In the genomic region with DNA sequence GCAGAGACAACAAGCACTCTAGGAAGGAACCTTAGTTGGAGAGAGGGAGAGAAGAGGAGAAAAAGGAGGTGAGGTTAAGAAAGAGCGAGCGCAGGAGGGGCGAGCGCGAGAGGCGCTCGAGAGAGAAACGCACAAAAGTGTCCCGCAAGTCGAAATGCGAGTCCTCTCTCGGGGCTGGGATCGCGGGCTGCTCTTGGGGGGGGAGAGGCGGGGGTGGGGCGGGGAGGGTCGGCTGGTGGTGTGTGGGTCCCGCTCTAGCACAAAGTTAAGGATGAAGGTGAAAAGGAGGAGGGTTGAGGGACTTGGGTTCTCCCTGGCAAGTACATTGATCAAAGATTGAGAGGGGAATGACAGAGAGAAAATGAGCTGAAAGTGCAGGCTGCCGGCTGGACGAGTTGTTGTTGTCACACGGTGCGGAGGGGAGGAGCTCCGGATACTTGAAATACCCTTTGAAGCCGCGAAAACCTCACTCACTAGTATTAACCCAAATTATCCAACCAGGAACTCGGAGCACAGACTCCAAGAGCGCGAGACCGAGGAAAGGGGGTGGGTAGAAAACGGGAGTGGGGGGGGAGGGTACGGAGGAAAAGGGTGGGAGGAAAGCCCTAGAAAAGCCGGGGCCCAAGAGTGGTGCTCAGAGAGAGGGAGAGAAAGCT, we compare ENCODE assay signal across 8 mouse cellular contexts. TPM values are rescaled to one million over a fixed set of nuclear protein-coding genes. Genes with fewer than 3 reads are reported as not detected.
DNase-seq lines count a peak whose midpoint lies in the region; ATAC-seq and TF ChIP-seq lines count a peak whose summit lies in the region.

Gene Dach1, minus strand, starts transcription at position 345 of the 656 bp plus-strand sequence.

- H3K27me3 ChIP-seq in forebrain, embryonic 11.5 days (ENCODE audit: control insufficient read depth, insufficient read depth, low read length), result no peaks in the 10 kb centered on the region
- no peaks in the 10 kb centered on the region for H3K27me3 ChIP-seq in hindbrain, embryonic 10.5 days (ENCODE audit: insufficient read depth, poor library complexity, severe bottlenecking)

- H3K9me3 ChIP-seq in forebrain, embryonic 11.5 days (ENCODE audit: control insufficient read depth, low read length), result no peaks in the 10 kb centered on the region
- no peaks in the 10 kb centered on the region for H3K9me3 ChIP-seq in hindbrain, embryonic 10.5 days

- TF ChIP-seq POLR2A in bone marrow, adult 2 months (IDR thresholded peaks at IDR 0.05; ENCODE audit: borderline replicate concordance, control insufficient read depth, low read depth, low read length), result no peak

- WGBS in bone marrow, adult 2 months, result under 1% methylated on average over 32 of the region's 32 CpGs
- WGBS in forebrain, embryonic 11.5 days, result under 1% methylated on average over 31 of the region's 32 CpGs
- under 1% methylated on average over 32 of the region's 32 CpGs for WGBS in hindbrain, embryonic 10.5 days

- H3K36me3 ChIP-seq in forebrain, embryonic 11.5 days (ENCODE audit: control insufficient read depth, insufficient read depth, low read length), result no peaks in the 10 kb centered on the region
- no peaks in the 10 kb centered on the region for H3K36me3 ChIP-seq in hindbrain, embryonic 10.5 days

- peak within 1 kb of the TSS; percentile 89 for H3K9ac ChIP-seq in forebrain, embryonic 11.5 days (ENCODE audit: low read length)

- no peak for TF ChIP-seq CTCF in bone marrow, adult 2 months (IDR thresholded peaks at IDR 0.05; ENCODE audit: control insufficient read depth, insufficient read depth, low read length)

- ATAC-seq in forebrain, embryonic 11.5 days (replicated peaks; ENCODE audit: low FRiP score), result peak; percentile 85

- H3K4me1 ChIP-seq in bone marrow, adult 2 months (ENCODE audit: control insufficient read depth, insufficient read depth, low read length), result no peaks in the 10 kb centered on the region
- H3K4me1 ChIP-seq in forebrain, embryonic 11.5 days (replicated peaks; ENCODE audit: control insufficient read depth, insufficient read depth, low read length), result peaks cover 6% of the 10 kb centered on the region
- peaks cover 61% of the 10 kb centered on the region for H3K4me1 ChIP-seq in hindbrain, embryonic 10.5 days (replicated peaks)

- peak; percentile 4 for DNase-seq in NIH3T3 (ENCODE audit: low read depth)
- DNase-seq in forebrain, embryonic 11.5 days (ENCODE audit: low spot score), result peak; percentile 88
- peak; percentile 83 for DNase-seq in hindbrain, embryonic 10.5 days (ENCODE audit: low spot score)
- DNase-seq in layer of hippocampus, postnatal 36 days, result peak; percentile 13 to 18
- peak; percentile 66 to 79 for DNase-seq in lung, postnatal 4 days
- DNase-seq in retina, postnatal 7 days (ENCODE audit: low read depth, low spot score), result peak; percentile 74
- no peak for DNase-seq in thymus, postnatal 10 days (ENCODE audit: low spot score in 2 of 2)

- H3K4me2 ChIP-seq in forebrain, embryonic 11.5 days (ENCODE audit: low read depth, low read length, severe bottlenecking), result peak within 1 kb of the TSS; percentile 64

- H3K4me3 ChIP-seq in bone marrow, adult 2 months (replicated peaks; ENCODE audit: control insufficient read depth, low read depth, low read length), result peak within 1 kb of the TSS; percentile 94
- H3K4me3 ChIP-seq in forebrain, embryonic 11.5 days (ENCODE audit: low read depth, low read length), result peak within 1 kb of the TSS; percentile 93
- peak within 1 kb of the TSS; percentile 83 for H3K4me3 ChIP-seq in hindbrain, embryonic 10.5 days

- peak within 1 kb of the TSS; percentile 95 for H3K27ac ChIP-seq in bone marrow, adult 2 months (ENCODE audit: control insufficient read depth, insufficient read depth, low read depth, low read length, poor library complexity)
- peak within 1 kb of the TSS; percentile 95 for H3K27ac ChIP-seq in forebrain, embryonic 11.5 days (ENCODE audit: low read depth, low read length)
- peak within 1 kb of the TSS; percentile 99 for H3K27ac ChIP-seq in hindbrain, embryonic 10.5 days

RNA-seq across cellular contexts. Expression of gene Dach1, which starts in this region (rescaled TPM):
- polyA plus RNA-seq in bone marrow, adult 2 months (2011; ENCODE audit: insufficient read depth, insufficient read length, low replicate concordance, missing spikeins), result 2.6 and 6.3 TPM in 2 replicates
- 21.7 and 25.3 TPM in 2 replicates for polyA plus RNA-seq in forebrain, embryonic 11.5 days (2014; fragmentation: Nextera tagmentation; extraction: Ambion mirVana)
- polyA plus RNA-seq in hindbrain, embryonic 10.5 days (2016; fragmentation: Nextera tagmentation; extraction: Ambion mirVana), result 16.2 and 19.0 TPM in 2 replicates
- 1 to 10 TPM; 3.9 to 4.8 TPM for total RNA-seq in layer of hippocampus, postnatal 36 days (2021)

Comparison
In these comparisons a context has a peak if more than half of its experiments do, and no peak if none do; other contexts are left out.
1. DNase-seq: peak in NIH3T3 (single experiment), forebrain, embryonic 11.5 days (single experiment), hindbrain, embryonic 10.5 days (single experiment), layer of hippocampus, postnatal 36 days (2 of 2), lung, postnatal 4 days (2 of 2) and retina, postnatal 7 days (single experiment); none in thymus, postnatal 10 days (0 of 2).
2. Peak in every context shown above with its lines, with median percentiles within 50 percentile points of each other: H3K27ac ChIP-seq and H3K4me3 ChIP-seq.